Mouse (Mus musculus) CH12.LX (cell line): ENCODE data around the gene Prkag1. TPM values are rescaled to one million over a fixed set of nuclear protein-coding genes. Genes with fewer than 3 reads are reported as not detected.

Experiments
- DNase-seq: peaks from one replicate; pipeline ENCODE4 v3.0.0-alpha.2; 2013; ENCODE audit errors: extremely low read depth
- H3K27ac ChIP-seq: 2 replicates; pipeline ENCODE4 v1.5.1; 2012; ENCODE audit warnings: low read depth, mild to moderate bottlenecking, control low read depth, moderate library complexity; ENCODE audit not compliant: insufficient read depth
- H3K27me3 ChIP-seq: replicated peaks from 2 replicates; pipeline ENCODE3; 2012; ENCODE audit warnings: inconsistent platforms
- H3K36me3 ChIP-seq, 2 experiments: replicated peaks in 1 of 2; 2 replicates each; pipeline versions ENCODE3 to v1.6.1; 2012; ENCODE audit warnings: inconsistent platforms in 1 of 2, low read length in 1 of 2, mild to moderate bottlenecking in 1 of 2, mixed read lengths in 1 of 2, moderate library complexity in 1 of 2; ENCODE audit not compliant: control insufficient read depth in 1 of 2, insufficient read depth in 1 of 2
- H3K4me1 ChIP-seq, 2 experiments: 2 replicates each; pipeline ENCODE4 v1.6.1; 2012; ENCODE audit warnings: inconsistent platforms in 1 of 2, moderate library complexity in 1 of 2; ENCODE audit not compliant: insufficient read depth in 2 of 2, control insufficient read depth in 1 of 2
- H3K4me2 ChIP-seq: 2 replicates; pipeline ENCODE4 v1.6.1; 2012; ENCODE audit warnings: low read depth, mild to moderate bottlenecking, control low read depth; ENCODE audit not compliant: poor library complexity, insufficient read depth, severe bottlenecking
- H3K4me3 ChIP-seq, 3 experiments: fragments of 150-350 bp in 1 of 3; sonication (generic) in 1 of 3; replicated peaks in 1 of 3; 2 replicates each; pipeline versions ENCODE3 to v1.5.1; 2011 to 2012; ENCODE audit warnings: low read depth in 2 of 3, low read length in 2 of 3, mild to moderate bottlenecking in 2 of 3, moderate library complexity in 2 of 3, control low read depth in 1 of 3, improper control_type of control experiment in 1 of 3, inconsistent platforms in 1 of 3, mixed read lengths in 1 of 3; ENCODE audit not compliant: poor library complexity in 1 of 3
- H3K79me2 ChIP-seq: replicated peaks from 2 replicates; pipeline ENCODE4 v1.6.1; 2012; ENCODE audit warnings: mild to moderate bottlenecking, moderate library complexity; ENCODE audit not compliant: control insufficient read depth, poor library complexity, insufficient read depth, severe bottlenecking; ENCODE audit errors: extremely low read depth
- H3K9ac ChIP-seq: 2 replicates; pipeline ENCODE4 v1.6.1; 2012; ENCODE audit warnings: low read depth, mild to moderate bottlenecking, control low read depth, moderate library complexity; ENCODE audit not compliant: insufficient read depth
- H3K9me3 ChIP-seq: replicated peaks from 2 replicates; pipeline ENCODE3; 2012; ENCODE audit warnings: low read length, inconsistent platforms, mixed read lengths
- BHLHE40 ChIP-seq: IDR thresholded peaks from 2 replicates; pipeline ENCODE4 v1.6.1; 2011; ENCODE audit warnings: mild to moderate bottlenecking, low read depth, low read length, improper control_type of control experiment
- CHD1 ChIP-seq: IDR thresholded peaks from 2 replicates; pipeline ENCODE4 v1.6.1; 2012; ENCODE audit warnings: low read depth, low read length, improper control_type of control experiment, inconsistent platforms
- CHD2 ChIP-seq: IDR thresholded peaks from 2 replicates; pipeline ENCODE4 v1.6.1; 2011; ENCODE audit warnings: low read length, improper control_type of control experiment
- CTCF ChIP-seq, 2 experiments: IDR thresholded peaks in 1 of 2; conservative IDR thresholded peaks in 1 of 2; 2 replicates each; pipeline ENCODE4 v1.5.1; 2011 to 2012; ENCODE audit warnings: low read depth in 2 of 2, low read length in 2 of 2, improper control_type of control experiment in 1 of 2, inconsistent platforms in 1 of 2, mild to moderate bottlenecking in 1 of 2, moderate library complexity in 1 of 2
- E2F4 ChIP-seq: IDR thresholded peaks from 2 replicates; pipeline ENCODE4 v1.6.1; 2011; ENCODE audit warnings: low read depth, low read length, improper control_type of control experiment; ENCODE audit not compliant: insufficient replicate concordance
- ELF1 ChIP-seq: IDR thresholded peaks from 2 replicates; pipeline ENCODE4 v1.6.1; 2014; ENCODE audit warnings: low read depth, mild to moderate bottlenecking, inconsistent platforms, low read length, improper control_type of control experiment
- ETS1 ChIP-seq: conservative IDR thresholded peaks from 2 replicates; pipeline ENCODE4 v1.6.1; 2012; ENCODE audit warnings: low read depth, mild to moderate bottlenecking, inconsistent platforms, low read length, improper control_type of control experiment, moderate library complexity
- GABPA ChIP-seq: IDR thresholded peaks from 2 replicates; pipeline ENCODE4 v1.6.1; 2012; ENCODE audit warnings: low read depth, low read length, improper control_type of control experiment, inconsistent platforms; ENCODE audit not compliant: insufficient replicate concordance
- JUND ChIP-seq: conservative IDR thresholded peaks from 2 replicates; pipeline ENCODE4 v1.6.1; 2011; ENCODE audit warnings: low read depth, low read length, improper control_type of control experiment
- KAT2A ChIP-seq: IDR thresholded peaks from 2 replicates; pipeline ENCODE4 v1.6.1; 2012; ENCODE audit warnings: low read length, improper control_type of control experiment, inconsistent platforms; ENCODE audit not compliant: insufficient replicate concordance
- MAFK ChIP-seq: IDR thresholded peaks from 2 replicates; pipeline ENCODE4 v1.6.1; 2011; ENCODE audit warnings: low read length, improper control_type of control experiment; ENCODE audit not compliant: insufficient replicate concordance
- MAX ChIP-seq: IDR thresholded peaks from 2 replicates; pipeline ENCODE4 v1.6.1; 2011; ENCODE audit warnings: low read length, improper control_type of control experiment
- MAZ ChIP-seq: IDR thresholded peaks from 2 replicates; pipeline ENCODE4 v1.6.1; 2012; ENCODE audit warnings: low read depth, mild to moderate bottlenecking, inconsistent platforms, low read length, improper control_type of control experiment, moderate library complexity
- MEF2A ChIP-seq: IDR thresholded peaks from 2 replicates; pipeline ENCODE4 v1.6.1; 2014; ENCODE audit warnings: low read depth, mild to moderate bottlenecking, inconsistent platforms, low read length, improper control_type of control experiment, borderline replicate concordance
- MXI1 ChIP-seq: IDR thresholded peaks from 2 replicates; pipeline ENCODE4 v1.6.1; 2011; ENCODE audit warnings: mild to moderate bottlenecking, low read depth, low read length, improper control_type of control experiment
- PAX5 ChIP-seq: IDR thresholded peaks from 2 replicates; pipeline ENCODE4 v1.6.1; 2012; ENCODE audit warnings: low read length, inconsistent platforms, mixed read lengths
- POLR2AphosphoS2 ChIP-seq: IDR thresholded peaks from 2 replicates; pipeline ENCODE4 v1.6.1; 2011; ENCODE audit warnings: low read depth, low read length, improper control_type of control experiment
- RCOR1 ChIP-seq: conservative IDR thresholded peaks from 2 replicates; pipeline ENCODE4 v1.6.1; 2012; ENCODE audit warnings: low read depth, mild to moderate bottlenecking, inconsistent platforms, low read length, improper control_type of control experiment
- SIN3A ChIP-seq: IDR thresholded peaks from 2 replicates; pipeline ENCODE4 v1.6.1; 2012; ENCODE audit warnings: low read length, improper control_type of control experiment, inconsistent platforms
- TCF12 ChIP-seq: IDR thresholded peaks from 2 replicates; pipeline ENCODE4 v1.6.1; 2014; ENCODE audit warnings: low read depth, mild to moderate bottlenecking, inconsistent platforms, low read length, improper control_type of control experiment
- UBTF ChIP-seq: IDR thresholded peaks from 2 replicates; pipeline ENCODE4 v1.6.1; 2012; ENCODE audit warnings: low read depth, mild to moderate bottlenecking, inconsistent platforms, low read length, improper control_type of control experiment, moderate library complexity
- USF2 ChIP-seq: conservative IDR thresholded peaks from 2 replicates; pipeline ENCODE4 v1.6.1; 2011; ENCODE audit warnings: low read depth, low read length, improper control_type of control experiment
- ZC3H11A ChIP-seq: IDR thresholded peaks from 2 replicates; pipeline ENCODE4 v1.6.1; 2012; ENCODE audit warnings: low read depth, mild to moderate bottlenecking, inconsistent platforms, low read length, improper control_type of control experiment
- ZKSCAN1 ChIP-seq: IDR thresholded peaks from 2 replicates; pipeline ENCODE4 v1.6.1; 2012; ENCODE audit warnings: low read depth, inconsistent platforms, low read length, improper control_type of control experiment, borderline replicate concordance
- ZMIZ1 ChIP-seq: IDR thresholded peaks from 2 replicates; pipeline ENCODE4 v1.6.1; 2012; ENCODE audit warnings: low read depth, mild to moderate bottlenecking, inconsistent platforms, low read length, improper control_type of control experiment
- ZNF384 ChIP-seq: IDR thresholded peaks from 2 replicates; pipeline ENCODE4 v1.6.1; 2012; ENCODE audit warnings: low read depth, low read length, improper control_type of control experiment, inconsistent platforms
- dilution Hi-C: fragments of 300-500 bp; cut with MboI; formaldehyde crosslinking; loops from 2 replicates; pipeline ENCODE4 v1.14.3; 2020; ENCODE audit warnings: low sequenced_read_pairs; ENCODE audit not compliant: extremely low pct_unique_long_range_greater_than_20kb, extremely low pct_ligation_motif_present
- in situ Hi-C: fragments of 300-500 bp; cut with MboI; formaldehyde crosslinking; loops from 3 replicates; pipeline ENCODE4 v1.14.3; 2019; ENCODE audit warnings: low sequenced_read_pairs, low pct_ligation_motif_present, low pct_unique_long_range_greater_than_20kb, mixed read lengths
- polyA plus RNA-seq: library from polyadenylated mRNA; unstranded; fragments of >175 nt; gene quantifications from 2 replicates; pipeline ENCODE4 v1.2.1, GENCODE M21; 2012; ENCODE audit warnings: low read depth; ENCODE audit not compliant: insufficient read length
- total RNA-seq, 2 experiments: library from RNA; depleted of rRNA; stranded (reverse); fragments of 300-350 nt in 1 of 2; fragments of >200 nt in 1 of 2; gene quantifications; 2 replicates each; pipeline ENCODE4 v1.2.3; 2012 to 2014

The Prkag1 gene
- total and polyA plus RNA-seq, 3 experiments, result 49.4 to 87.5 (median 66.1) TPM

DNA sequence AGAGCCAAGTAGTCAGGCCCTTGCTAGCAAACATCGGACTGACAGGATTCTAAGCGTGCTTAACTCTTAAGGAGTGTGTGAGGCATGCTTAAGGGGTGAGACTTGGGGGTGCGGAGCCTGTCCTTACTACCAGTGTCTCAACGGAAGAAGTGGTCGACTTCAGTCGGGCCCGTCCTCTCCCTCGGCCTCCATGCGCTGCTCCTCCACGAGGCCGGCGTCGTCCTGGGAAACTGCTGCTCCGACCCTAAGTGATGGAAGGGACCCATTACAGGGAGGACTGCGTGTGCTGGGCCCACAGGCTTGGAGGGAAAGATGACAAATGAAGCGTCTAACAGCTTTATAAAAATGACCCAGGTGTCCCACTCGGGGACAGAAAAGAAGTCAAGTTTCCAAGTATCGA is 29.6 kb upstream of the Prkag1 start:
- Histone ChIP-seq H3K79me2 (peaks cover 5% of the 10 kb centered on the region), H3K27me3 (no peaks in the 10 kb centered on the region), H3K9me3 (no peaks in the 10 kb centered on the region), H3K4me2 (no peak overlapping the region), H3K36me3 (peaks cover 98 to 99% of the 10 kb centered on the region in 2 experiments), H3K27ac (no peak overlapping the region), H3K9ac (no peak overlapping the region), H3K4me1 (no peaks in the 10 kb centered on the region), H3K4me3 (no peak overlapping the region)
- no peak for DNase-seq
- in situ Hi-C loops, result no loop called here
- dilution Hi-C loops, result no loop called here
- TF ChIP-seq CHD2, result no peak
- no peak for TF ChIP-seq CTCF (conservative IDR thresholded peaks at IDR 0.05 in 1 of 2, IDR thresholded peaks at IDR 0.05 in 1 of 2; ENCODE audit: low read depth in 2 of 2, low read length in 2 of 2)
- TF ChIP-seq MAFK, result no peak
- no peak for TF ChIP-seq BHLHE40
- TF ChIP-seq ZNF384, result no peak
- no peak for TF ChIP-seq ZC3H11A
- no peak for TF ChIP-seq KAT2A
- TF ChIP-seq MAX, result no peak
- TF ChIP-seq PAX5, result no peak
- no peak for TF ChIP-seq GABPA
- TF ChIP-seq USF2, result no peak
- TF ChIP-seq UBTF, result no peak
- TF ChIP-seq JUND, result no peak
- no peak for TF ChIP-seq POLR2AphosphoS2
- no peak for TF ChIP-seq CHD1
- no peak for TF ChIP-seq ETS1
- no peak for TF ChIP-seq SIN3A
- TF ChIP-seq RCOR1, result no peak
- no peak for TF ChIP-seq E2F4

DNA sequence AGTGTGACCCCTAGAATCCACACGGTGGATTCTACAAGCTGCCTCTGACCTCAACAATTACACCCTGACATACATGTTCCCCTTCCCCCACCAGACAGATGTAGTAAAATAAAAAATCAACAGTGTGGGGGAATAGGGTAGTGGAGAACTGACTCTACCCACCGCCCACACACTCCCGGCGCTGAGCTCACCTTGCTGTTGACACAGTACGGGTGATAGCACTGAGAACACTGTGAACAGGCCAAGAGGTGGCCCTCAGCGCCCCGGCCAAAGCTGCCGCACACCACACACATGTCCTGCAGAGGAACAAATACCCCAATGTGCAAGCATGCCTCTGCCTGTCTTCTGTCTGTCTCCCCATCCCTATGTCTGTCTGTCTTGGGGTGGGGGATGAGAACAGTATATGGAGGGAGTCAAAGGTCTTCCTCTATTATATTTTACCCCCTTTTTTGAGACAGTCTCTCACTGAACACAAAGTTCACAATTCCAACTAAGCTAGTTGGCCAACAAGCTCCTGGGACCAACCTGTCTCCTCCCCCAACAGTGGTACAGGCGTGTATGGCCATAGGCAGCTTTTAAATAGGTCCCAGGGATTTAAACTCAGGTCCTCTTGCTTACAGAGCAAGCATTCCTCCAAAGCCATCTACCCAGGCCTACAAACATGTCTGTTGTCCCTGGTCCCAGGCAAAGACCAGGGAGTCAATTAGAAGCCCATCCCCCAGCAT is 28.2 kb upstream of the Prkag1 start:
- Histone ChIP-seq H3K4me3 (no peak overlapping the region), H3K9ac (no peak overlapping the region), H3K36me3 (peaks cover 98 to 99% of the 10 kb centered on the region in 2 experiments), H3K4me1 (no peaks in the 10 kb centered on the region), H3K9me3 (no peaks in the 10 kb centered on the region), H3K4me2 (no peak overlapping the region), H3K79me2 (no peaks in the 10 kb centered on the region; the same call in 1 of the 2 replicates), H3K27me3 (no peaks in the 10 kb centered on the region), H3K27ac (no peak overlapping the region)
- TF ChIP-seq USF2, result no peak
- TF ChIP-seq ZC3H11A, result no peak
- TF ChIP-seq ZMIZ1, result no peak
- no peak for TF ChIP-seq ETS1
- TF ChIP-seq MEF2A, result no peak
- TF ChIP-seq MXI1, result no peak
- no peak for TF ChIP-seq CHD1
- no peak for TF ChIP-seq ZKSCAN1
- no peak for TF ChIP-seq TCF12
- TF ChIP-seq POLR2AphosphoS2, result no peak
- TF ChIP-seq ELF1, result no peak
- no peak for TF ChIP-seq PAX5
- TF ChIP-seq MAZ, result no peak
- in situ Hi-C loops, result no loop called here
- dilution Hi-C loops, result no loop called here
- DNase-seq, result no peak
